In genomic region chr11:84429581-84429980, GRCm38 (mm10) we compare ENCODE assay signal across 8 mouse cellular contexts.
DNase-seq lines count a peak whose midpoint lies in the region; ATAC-seq and TF ChIP-seq lines count a peak whose summit lies in the region.

No protein-coding gene starts in this region.

- no peak overlapping the region for H3K27ac ChIP-seq in intestine, embryonic 14.5 days (ENCODE audit: low read depth)
- H3K27ac ChIP-seq in intestine, embryonic 16.5 days (ENCODE audit: low read length), result no peak overlapping the region
- H3K27ac ChIP-seq in midbrain, embryonic 13.5 days, result peak overlapping the region; percentile 14; the same call in 1 of the 2 replicates

- no peaks in the 10 kb centered on the region for H3K9me3 ChIP-seq in intestine, embryonic 14.5 days (ENCODE audit: control insufficient read depth, low read length)
- H3K9me3 ChIP-seq in intestine, embryonic 16.5 days (ENCODE audit: control insufficient read depth, low read length), result no peaks in the 10 kb centered on the region
- H3K9me3 ChIP-seq in G1E (replicated peaks), result no peaks in the 10 kb centered on the region
- no peaks in the 10 kb centered on the region for H3K9me3 ChIP-seq in midbrain, embryonic 13.5 days

- H3K9ac ChIP-seq in intestine, embryonic 14.5 days (ENCODE audit: low read length), result no peak overlapping the region
- no peak overlapping the region for H3K9ac ChIP-seq in intestine, embryonic 16.5 days (ENCODE audit: low read depth, low read length)
- H3K9ac ChIP-seq in midbrain, embryonic 13.5 days (replicated peaks), result no peak overlapping the region

- H3K36me3 ChIP-seq in intestine, embryonic 14.5 days (ENCODE audit: control insufficient read depth, insufficient read depth, low read length), result peaks cover 9% of the 10 kb centered on the region; the same call in 1 of the 2 replicates
- 0 out of 2 replicates have a peak, but pooled peaks cover 7% of the 10 kb centered on the region for H3K36me3 ChIP-seq in intestine, embryonic 16.5 days (ENCODE audit: control insufficient read depth, insufficient read depth, low read length)
- H3K36me3 ChIP-seq in G1E (replicated peaks), result peaks cover 90% of the 10 kb centered on the region
- H3K36me3 ChIP-seq in midbrain, embryonic 13.5 days, result no peaks in the 10 kb centered on the region

- 42% methylated on average over 1 of the region's 1 CpGs for WGBS in intestine, embryonic 14.5 days
- 63% methylated on average over 1 of the region's 1 CpGs for WGBS in intestine, embryonic 16.5 days
- 30% methylated on average over 1 of the region's 1 CpGs for WGBS in midbrain, embryonic 13.5 days

- H3K4me1 ChIP-seq in intestine, embryonic 14.5 days (replicated peaks; ENCODE audit: control insufficient read depth, insufficient read depth, low read length), result peaks cover 11% of the 10 kb centered on the region
- peaks cover 3% of the 10 kb centered on the region for H3K4me1 ChIP-seq in intestine, embryonic 16.5 days (ENCODE audit: control insufficient read depth, insufficient read depth, low read length)
- H3K4me1 ChIP-seq in G1E (ENCODE audit: insufficient read depth, low read depth, low read length), result peaks cover 16% of the 10 kb centered on the region
- peaks cover 41% of the 10 kb centered on the region for H3K4me1 ChIP-seq in midbrain, embryonic 13.5 days (replicated peaks)

- intact Hi-C loops in heart, postnatal 10 days (cut with DNase I), result loop anchor here (1.0 to 10.0 kb wide), 4 partner anchors 145 to 388 kb away; partner anchors contain the start of gene Mrm1

- no peak overlapping the region for H3K4me2 ChIP-seq in intestine, embryonic 14.5 days (ENCODE audit: low read length)
- H3K4me2 ChIP-seq in intestine, embryonic 16.5 days (ENCODE audit: low read depth, low read length), result no peak overlapping the region
- no peak overlapping the region for H3K4me2 ChIP-seq in midbrain, embryonic 13.5 days (replicated peaks)

- ATAC-seq in intestine, embryonic 14.5 days (replicated peaks; ENCODE audit: low FRiP score, low TSS enrichment, low read depth), result no peak
- no peak; the same call in 1 of the 2 replicates for ATAC-seq in intestine, embryonic 16.5 days
- ATAC-seq in G1E (ENCODE audit: extremely low read depth, insufficient number of reproducible peaks, low FRiP score, poor library complexity, severe bottlenecking), result no peak
- peak; percentile 92 for ATAC-seq in midbrain, embryonic 13.5 days

- no peak overlapping the region for H3K4me3 ChIP-seq in intestine, embryonic 14.5 days (ENCODE audit: low read depth, low read length)
- no peak overlapping the region for H3K4me3 ChIP-seq in intestine, embryonic 16.5 days (ENCODE audit: low read length)
- H3K4me3 ChIP-seq in G1E (ENCODE audit: low read depth, low read length), result no peak overlapping the region
- H3K4me3 ChIP-seq in midbrain, embryonic 13.5 days (replicated peaks), result no peak overlapping the region

- TF ChIP-seq CTCF in G1E (IDR thresholded peaks at IDR 0.05; ENCODE audit: low read depth, low read length), result peak; percentile 61

- DNase-seq in intestine, embryonic 14.5 days (ENCODE audit: low spot score), result peak; percentile 67
- DNase-seq in G1E (ENCODE audit: low spot score), result peak; percentile 59
- DNase-seq in cerebellum, adult 9-10 months, result peak; percentile 83
- peak; percentile 34 to 47 for DNase-seq in heart, postnatal 10 days
- peak; percentile 42 to 56 for DNase-seq in kidney, postnatal 4 days
- peak; percentile 22 for DNase-seq in thymus, postnatal 4 days

- no peaks in the 10 kb centered on the region for H3K27me3 ChIP-seq in intestine, embryonic 14.5 days (replicated peaks; ENCODE audit: control insufficient read depth, insufficient read depth, low read length)
- no peaks in the 10 kb centered on the region for H3K27me3 ChIP-seq in intestine, embryonic 16.5 days (replicated peaks; ENCODE audit: control insufficient read depth, insufficient read depth, low read length)
- no peaks in the 10 kb centered on the region for H3K27me3 ChIP-seq in G1E (ENCODE audit: insufficient read depth, low read length)
- H3K27me3 ChIP-seq in midbrain, embryonic 13.5 days, result no peaks in the 10 kb centered on the region

Comparison
In these comparisons a context has a peak if more than half of its experiments do, and no peak if none do; other contexts are left out.
1. DNase-seq: peak in every context shown above with its lines; median percentile 83 in cerebellum, adult 9-10 months; 67 in intestine, embryonic 14.5 days; 59 in G1E; 49 in kidney, postnatal 4 days; 40 in heart, postnatal 10 days; 22 in thymus, postnatal 4 days.